Mouse (Mus musculus): ENCODE measurements around the gene Ntm. TPM values are rescaled to one million over a fixed set of nuclear protein-coding genes. Genes with fewer than 3 reads are reported as not detected.

Ntm gene
- total and polyA plus RNA-seq, 3 experiments = not detected

DNA sequence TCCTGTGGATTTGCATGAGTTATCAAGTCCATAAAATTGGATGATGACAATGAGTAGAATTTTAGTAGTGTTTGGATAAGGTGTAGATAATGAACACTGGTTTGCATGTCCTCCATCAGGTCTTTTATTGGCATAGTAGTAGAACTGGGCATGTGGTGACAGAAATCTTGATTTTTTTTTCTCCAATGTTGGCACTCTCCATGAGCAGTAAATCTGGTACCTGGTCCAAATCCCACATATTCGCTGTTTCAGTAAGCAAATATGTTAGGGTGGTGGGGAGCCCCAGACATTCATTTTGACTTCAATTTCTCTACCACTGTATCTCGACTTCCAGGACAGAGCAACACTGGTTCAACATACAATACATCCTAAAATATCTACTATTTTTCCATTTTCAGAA lies 718.9 kb downstream of the Ntm start:
- H3K4me3 ChIP-seq (ENCODE audit: control insufficient read depth in 1 of 2, insufficient read depth in 1 of 2, low read depth in 2 of 2, low read length in 2 of 2) = no peak overlapping the region
- H3K4me1 ChIP-seq (ENCODE audit: control insufficient read depth in 1 of 2, insufficient read depth in 2 of 2, low read length in 2 of 2) = no peaks in the 10 kb centered on the region
- no peaks in the 10 kb centered on the region for H3K79me2 ChIP-seq (ENCODE audit: control insufficient read depth, insufficient read depth, low read length, poor library complexity)
- no peaks in the 10 kb centered on the region for H3K36me3 ChIP-seq (ENCODE audit: control insufficient read depth in 1 of 2, insufficient read depth in 2 of 2, low read length in 2 of 2)
- no peak overlapping the region for H3K9ac ChIP-seq (ENCODE audit: control insufficient read depth, low read depth, low read length, poor library complexity, severe bottlenecking)
- H3K27ac ChIP-seq (ENCODE audit: control insufficient read depth, low read depth, low read length) = no peak overlapping the region
- TF ChIP-seq HCFC1 (IDR thresholded peaks at IDR 0.05; ENCODE audit: low read depth, low read length) (no peak), GABPA (IDR thresholded peaks at IDR 0.05; ENCODE audit: low read depth, low read length) (no peak), ETS1 (IDR thresholded peaks at IDR 0.05; ENCODE audit: low read depth, low read length) (no peak), MYB (IDR thresholded peaks at IDR 0.05; ENCODE audit: low read depth, low read length) (no peak)
- H3K9me3 ChIP-seq (replicated peaks; ENCODE audit: insufficient read depth, low read length) = no peaks in the 10 kb centered on the region
- H3K27me3 ChIP-seq (ENCODE audit: control insufficient read depth in 1 of 2, insufficient read depth in 2 of 2, low read length in 2 of 2) = no peaks in the 10 kb centered on the region
- no peak for DNase-seq (ENCODE audit: low read depth, low spot score)

DNA sequence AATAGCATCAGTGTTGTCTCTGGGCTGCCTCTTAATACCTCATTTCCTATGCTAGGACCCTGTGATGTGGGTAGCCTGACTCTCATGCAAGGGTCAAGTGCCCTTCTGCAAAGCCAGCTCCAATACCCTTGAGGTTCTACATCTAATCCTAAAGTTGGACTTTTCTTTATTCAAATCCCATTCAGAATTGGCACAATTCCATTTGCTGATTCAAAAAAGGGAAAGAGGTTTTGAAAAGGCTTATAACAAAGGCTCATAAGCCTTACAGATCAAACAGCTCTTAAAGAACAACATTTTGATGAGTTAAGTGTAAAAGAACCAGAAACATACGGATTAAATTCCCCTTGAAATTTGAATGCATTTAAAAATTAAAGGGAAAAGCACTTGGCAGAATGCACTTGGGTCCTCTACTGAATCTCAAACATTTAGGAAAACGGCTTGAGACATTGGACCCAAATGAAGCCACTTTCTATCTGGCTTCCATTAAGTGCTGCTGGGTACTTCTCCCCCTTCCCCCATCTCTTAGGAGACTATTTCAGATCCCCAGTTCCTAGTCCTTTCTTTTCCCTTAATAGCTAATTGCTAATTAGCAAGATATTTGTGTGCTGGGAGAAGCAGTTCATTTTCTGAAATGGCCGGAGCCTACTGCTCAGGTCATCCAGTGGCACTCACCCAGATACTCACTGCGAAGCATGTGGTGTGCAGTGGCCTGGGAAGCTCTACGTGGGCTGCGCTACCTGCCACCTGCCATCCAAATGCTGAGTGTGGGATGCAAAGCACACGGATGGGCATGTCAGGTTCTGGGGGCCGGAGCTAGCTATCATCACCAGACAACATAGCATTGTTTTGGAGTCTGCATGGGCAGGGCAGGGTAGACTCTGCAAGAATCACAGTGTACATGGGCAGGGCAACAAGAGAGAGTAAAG lies 720.2 kb downstream of the Ntm start:
- Histone ChIP-seq H3K4me3 (ENCODE audit: control insufficient read depth in 1 of 2, insufficient read depth in 1 of 2, low read depth in 2 of 2, low read length in 2 of 2) (no peak overlapping the region), H3K27me3 (ENCODE audit: control insufficient read depth in 1 of 2, insufficient read depth in 2 of 2, low read length in 2 of 2) (no peaks in the 10 kb centered on the region), H3K4me1 (ENCODE audit: control insufficient read depth in 1 of 2, insufficient read depth in 2 of 2, low read length in 2 of 2) (no peaks in the 10 kb centered on the region), H3K79me2 (ENCODE audit: control insufficient read depth, insufficient read depth, low read length, poor library complexity) (no peaks in the 10 kb centered on the region), H3K9me3 (replicated peaks; ENCODE audit: insufficient read depth, low read length) (no peaks in the 10 kb centered on the region), H3K9ac (ENCODE audit: control insufficient read depth, low read depth, low read length, poor library complexity, severe bottlenecking) (no peak overlapping the region), H3K27ac (ENCODE audit: control insufficient read depth, low read depth, low read length) (no peak overlapping the region), H3K36me3 (ENCODE audit: control insufficient read depth in 1 of 2, insufficient read depth in 2 of 2, low read length in 2 of 2) (no peaks in the 10 kb centered on the region)
- no peak for DNase-seq (ENCODE audit: low read depth, low spot score)
- TF ChIP-seq ZMIZ1 (IDR thresholded peaks at IDR 0.05; ENCODE audit: low read depth, low read length) = no peak
- TF ChIP-seq ZNF384 (IDR thresholded peaks at IDR 0.05; ENCODE audit: low read depth, low read length) = no peak
- no peak for TF ChIP-seq SIN3A (IDR thresholded peaks at IDR 0.05; ENCODE audit: low read length)
- no peak for TF ChIP-seq USF2 (IDR thresholded peaks at IDR 0.05; ENCODE audit: borderline replicate concordance in 1 of 2, insufficient read depth in 1 of 2, low read depth in 1 of 2, low read length in 2 of 2)
- no peak for TF ChIP-seq SMC3 (IDR thresholded peaks at IDR 0.05; ENCODE audit: low read depth, low read length)
- no peak for TF ChIP-seq USF1 (IDR thresholded peaks at IDR 0.05; ENCODE audit: low read depth, low read length)
- TF ChIP-seq CHD2 (IDR thresholded peaks at IDR 0.05; ENCODE audit: low read length) = no peak
- no peak for TF ChIP-seq NELFE (IDR thresholded peaks at IDR 0.05; ENCODE audit: low read depth, low read length)
- no peak for TF ChIP-seq KAT2A (conservative IDR thresholded peaks at IDR 0.05; ENCODE audit: low read depth, low read length)
- TF ChIP-seq ELF1 (IDR thresholded peaks at IDR 0.05; ENCODE audit: low read depth, low read length) = no peak
- no peak for TF ChIP-seq GABPA (IDR thresholded peaks at IDR 0.05; ENCODE audit: low read depth, low read length)
- no peak for TF ChIP-seq TAL1 (IDR thresholded peaks at IDR 0.05; ENCODE audit: low read length)
- TF ChIP-seq TBP (IDR thresholded peaks at IDR 0.05; ENCODE audit: low read depth, low read length) = no peak

Data from MEL (cell line).